Mouse (Mus musculus) ES-E14 (cell line): ENCODE results near the gene Tmem120b. TPM values are rescaled to one million over a fixed set of nuclear protein-coding genes. Genes with fewer than 3 reads are reported as not detected.
A peak's percentile ranks its signal among the peaks of the same experiment; 100 is the strongest.

Experiments used
- DNase-seq: peaks from one replicate; pipeline ENCODE4 v3.0.0-alpha.2; 2013; ENCODE audit warnings: low read depth, low spot score
- H3K27ac ChIP-seq: 2 replicates; pipeline ENCODE4 v1.5.1; 2012; ENCODE audit warnings: low read depth, mild to moderate bottlenecking, low read length, moderate library complexity, mixed read lengths; ENCODE audit not compliant: poor library complexity, insufficient read depth, severe bottlenecking
- H3K36me3 ChIP-seq: 2 replicates; pipeline ENCODE4 v1.6.1; 2012; ENCODE audit warnings: mild to moderate bottlenecking, low read length, moderate library complexity, mixed read lengths; ENCODE audit not compliant: control insufficient read depth, poor library complexity, insufficient read depth, severe bottlenecking
- H3K4me1 ChIP-seq, 2 experiments: fragments of 150-350 bp in 1 of 2; sonication (generic) in 1 of 2; 2 replicates each; pipeline ENCODE4 v1.6.1; 2012; ENCODE audit warnings: low read length in 2 of 2, mild to moderate bottlenecking in 1 of 2, mixed read lengths in 1 of 2; ENCODE audit not compliant: control insufficient read depth in 2 of 2, insufficient read depth in 2 of 2, poor library complexity in 1 of 2
- H3K4me3 ChIP-seq, 2 experiments: fragments of 150-350 bp in 1 of 2; sonication (generic) in 1 of 2; 2 replicates each; pipeline ENCODE4 v1.5.1; 2012; ENCODE audit warnings: low read length in 2 of 2, low read depth in 1 of 2, mild to moderate bottlenecking in 1 of 2, mixed read lengths in 1 of 2; ENCODE audit not compliant: insufficient read depth in 1 of 2, poor library complexity in 1 of 2, severe bottlenecking in 1 of 2
- H3K9ac ChIP-seq: 2 replicates; pipeline ENCODE4 v1.6.1; 2012; ENCODE audit warnings: low read depth, mild to moderate bottlenecking, low read length, mixed read lengths; ENCODE audit not compliant: poor library complexity, insufficient read depth, severe bottlenecking
- H3K9me3 ChIP-seq: fragments of 150-350 bp; sonication (generic); 2 replicates; pipeline ENCODE4 v1.6.1; 2012; ENCODE audit warnings: low read depth, mild to moderate bottlenecking, low read length; ENCODE audit not compliant: control insufficient read depth, insufficient read depth
- CHD2 ChIP-seq: IDR thresholded peaks from 2 replicates; pipeline ENCODE4 v1.6.1; 2014; ENCODE audit warnings: mild to moderate bottlenecking, low read depth, low read length, inconsistent platforms
- HCFC1 ChIP-seq: IDR thresholded peaks from 2 replicates; pipeline ENCODE4 v1.6.1; 2012; ENCODE audit warnings: low read length, inconsistent platforms, borderline replicate concordance; ENCODE audit not compliant: insufficient read depth
- MAFK ChIP-seq: IDR thresholded peaks from 2 replicates; pipeline ENCODE4 v1.6.1; 2014; ENCODE audit warnings: mild to moderate bottlenecking, low read depth, low read length, inconsistent platforms; ENCODE audit not compliant: insufficient read depth
- ZC3H11A ChIP-seq: IDR thresholded peaks from 2 replicates; pipeline ENCODE4 v1.6.1; 2012; ENCODE audit warnings: low read depth, mild to moderate bottlenecking, inconsistent platforms, low read length, borderline replicate concordance
- ZNF384 ChIP-seq: IDR thresholded peaks from 2 replicates; pipeline ENCODE4 v1.6.1; 2012; ENCODE audit warnings: low read depth, low read length, inconsistent platforms
- in situ Hi-C, 2 experiments: fragments of 600-800 bp; cut with MboI; formaldehyde crosslinking; loops; one replicate each; pipeline ENCODE4 v1.15.1; 2025; ENCODE audit warnings: low sequenced_read_pairs in 2 of 2, inconsistent platforms in 1 of 2; ENCODE audit not compliant: unreplicated experiment in 2 of 2
- total RNA-seq: library from RNA; depleted of rRNA; stranded (reverse); fragments of 300-350 nt; gene quantifications from 2 replicates; pipeline ENCODE4 v1.2.3, GENCODE M21; 2012

The Tmem120b gene
- total RNA-seq, 1 experiment, result 21.9 TPM

DNA sequence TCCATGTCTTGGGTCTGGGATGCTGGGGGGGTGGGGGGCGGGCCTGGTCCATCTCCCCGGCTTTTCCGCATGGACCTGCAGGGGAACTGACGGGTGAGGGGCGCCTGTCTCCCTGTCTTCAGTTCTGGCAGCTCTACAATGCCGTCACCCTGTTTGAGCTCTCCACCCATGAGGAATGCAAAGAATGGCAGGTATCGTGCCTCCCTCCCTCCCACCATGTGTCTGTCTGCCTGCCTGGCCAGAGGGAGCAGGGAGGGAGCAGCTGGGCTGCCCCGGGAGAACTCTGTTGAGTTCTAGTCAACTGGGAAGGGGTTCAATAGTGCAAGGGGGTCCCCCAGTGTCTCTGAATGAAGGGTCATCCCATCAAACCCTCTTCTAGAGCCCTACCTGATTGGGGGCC is 47.9 kb downstream of the Tmem120b start:
- Histone ChIP-seq H3K36me3 (no peaks in the 10 kb centered on the region; the same call in 1 of the 2 replicates), H3K4me1 (peaks cover 6 to 12% of the 10 kb centered on the region in 2 experiments; a peak in 3 of 4 replicates), H3K27ac (no peak overlapping the region), H3K9me3 (no peaks in the 10 kb centered on the region), H3K9ac (no peak overlapping the region), H3K4me3 (no peak overlapping the region)
- TF ChIP-seq HCFC1 (no peak), ZC3H11A (no peak), MAFK (no peak), CHD2 (no peak), ZNF384 (no peak)
- no peak for DNase-seq
- in situ Hi-C loops, result no loop called here

DNA sequence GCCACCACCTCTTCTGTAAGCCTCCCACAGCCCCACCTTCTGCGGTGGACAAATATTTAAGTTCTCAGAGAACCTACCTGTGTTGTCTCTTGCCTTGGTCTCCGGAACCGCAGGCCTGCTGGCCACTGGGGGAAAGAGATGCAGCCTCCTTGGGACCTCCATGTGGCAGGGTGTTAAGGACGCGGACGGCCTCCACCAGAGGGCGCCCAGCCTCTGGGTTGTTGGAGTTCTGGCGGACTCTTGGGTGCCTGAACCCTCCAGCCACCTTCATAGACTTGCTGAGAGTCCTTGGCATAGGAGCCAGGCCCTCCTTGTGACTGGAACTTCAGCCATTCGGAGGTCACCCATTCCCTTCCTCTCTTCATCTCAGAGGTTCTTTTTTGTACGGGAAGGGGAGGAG is 49.0 kb downstream of the Tmem120b start:
- Histone ChIP-seq H3K4me1 (peaks cover 6 to 13% of the 10 kb centered on the region in 2 experiments; a peak in 3 of 4 replicates), H3K36me3 (no peaks in the 10 kb centered on the region; the same call in 1 of the 2 replicates), H3K27ac (no peak overlapping the region), H3K9ac (no peak overlapping the region), H3K4me3 (no peak overlapping the region), H3K9me3 (no peaks in the 10 kb centered on the region)
- TF ChIP-seq ZNF384, result no peak
- 0 out of 2 replicates have a peak, but pooled peaks have one; percentile 29 for TF ChIP-seq ZC3H11A
- in situ Hi-C loops, result no loop called here
- no peak for DNase-seq

DNA sequence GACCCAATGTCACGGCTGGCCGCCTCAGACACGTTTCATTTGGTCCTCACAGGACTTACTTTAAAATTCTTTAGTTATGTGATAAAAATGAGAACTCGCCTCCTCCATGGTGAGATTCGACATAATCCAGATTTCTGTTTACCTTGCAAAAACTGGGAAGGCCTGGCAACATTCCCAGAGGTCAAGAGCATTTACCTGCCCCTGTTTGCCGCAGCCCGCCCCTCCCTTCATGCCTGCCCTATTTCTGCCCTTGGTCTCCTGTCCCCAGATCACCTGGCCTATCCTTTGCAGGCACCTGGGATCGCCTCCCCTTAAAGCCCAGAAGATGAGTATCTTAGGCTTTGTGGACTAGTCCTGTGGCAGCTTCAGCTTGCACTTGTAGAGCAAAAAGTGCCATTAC is 49.6 kb downstream of the Tmem120b start:
- H3K27ac ChIP-seq, result no peak overlapping the region
- no peaks in the 10 kb centered on the region; the same call in 1 of the 2 replicates for H3K36me3 ChIP-seq
- in situ Hi-C loops, result no loop called here
- H3K9me3 ChIP-seq, result no peaks in the 10 kb centered on the region
- H3K4me1 ChIP-seq, result peaks cover 6 to 13% of the 10 kb centered on the region in 2 experiments; a peak in 3 of 4 replicates
- TF ChIP-seq ZC3H11A, result no peak
- no peak for TF ChIP-seq HCFC1
- TF ChIP-seq ZNF384, result no peak
- no peak for TF ChIP-seq CHD2
- TF ChIP-seq MAFK, result no peak
- H3K4me3 ChIP-seq, result no peak overlapping the region
- H3K9ac ChIP-seq, result no peak overlapping the region
- DNase-seq, result no peak

DNA sequence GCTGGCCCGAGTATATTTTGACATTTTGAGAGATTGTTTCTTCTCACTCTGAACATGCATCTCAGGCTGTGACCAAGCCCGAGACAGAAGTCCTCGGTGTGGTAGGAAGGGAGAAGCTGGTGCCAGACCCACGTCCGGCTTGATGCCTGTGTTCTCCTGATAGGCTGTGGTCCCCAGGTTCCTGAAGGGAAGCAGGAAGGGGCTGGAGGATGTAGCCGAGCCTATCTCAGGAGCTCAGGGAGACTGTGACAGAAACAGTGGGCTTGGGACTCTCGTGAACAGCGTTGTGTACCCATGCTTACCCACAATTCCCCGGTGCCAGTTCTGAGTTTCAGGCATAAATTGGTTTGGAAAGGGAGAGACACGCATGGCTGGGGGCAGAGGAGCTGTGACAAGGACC is 50.6 kb downstream of the Tmem120b start:
- TF ChIP-seq CHD2, result no peak
- Histone ChIP-seq H3K9ac (no peak overlapping the region), H3K4me3 (no peak overlapping the region), H3K36me3 (no peaks in the 10 kb centered on the region; the same call in 1 of the 2 replicates), H3K27ac (no peak overlapping the region), H3K4me1 (peaks cover 6 to 13% of the 10 kb centered on the region in 2 experiments; a peak in 3 of 4 replicates), H3K9me3 (no peaks in the 10 kb centered on the region)
- in situ Hi-C loops, result no loop called here
- DNase-seq, result no peak

DNA sequence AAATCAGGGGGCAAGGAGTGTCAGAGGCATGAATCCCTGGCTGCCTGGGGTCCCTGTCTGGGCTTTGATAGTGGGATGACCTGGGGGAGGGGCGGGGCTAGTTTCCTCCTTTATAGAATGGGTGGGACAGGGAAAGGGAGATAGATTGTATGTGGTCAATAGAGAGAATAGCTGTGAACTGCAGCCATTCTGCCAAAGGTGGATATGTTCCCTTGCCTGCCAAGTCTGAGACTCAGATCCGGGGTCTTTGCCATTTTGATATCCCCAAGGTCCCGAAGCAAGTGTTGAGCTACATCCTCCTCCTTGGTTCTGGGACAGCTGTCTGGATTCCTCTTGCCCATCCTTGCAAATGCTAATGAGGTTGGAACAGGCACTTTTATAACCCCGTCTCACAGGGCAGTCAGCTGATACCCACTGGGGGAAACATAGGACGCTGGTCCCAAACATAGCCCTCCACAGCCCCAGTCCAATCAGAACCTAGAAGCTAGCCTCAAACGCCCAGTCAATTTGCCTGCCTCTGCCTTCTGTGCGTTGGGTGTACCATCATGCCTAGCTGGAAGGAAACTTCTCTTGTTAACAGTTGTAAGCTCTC is 52.5 kb downstream of the Tmem120b start:
- Histone ChIP-seq H3K27ac (no peak overlapping the region), H3K9me3 (no peaks in the 10 kb centered on the region), H3K36me3 (no peaks in the 10 kb centered on the region), H3K9ac (peak overlapping the region; percentile 46; the same call in 1 of the 2 replicates), H3K4me1 (peaks cover 6 to 18% of the 10 kb centered on the region in 2 experiments; a peak in 3 of 4 replicates), H3K4me3 (peak overlapping the region; percentile 4 to 47; a peak in 2 of 4 replicates)
- TF ChIP-seq HCFC1, result no peak
- no peak for TF ChIP-seq ZNF384
- no peak for TF ChIP-seq CHD2
- TF ChIP-seq MAFK, result no peak
- TF ChIP-seq ZC3H11A, result no peak
- in situ Hi-C loops, result no loop called here
- no peak for DNase-seq
